Mouse (Mus musculus): Measurements from ENCODE around the gene Them5.

- TF ChIP-seq EP300 (IDR thresholded peaks at IDR 0.05; ENCODE audit: insufficient read depth, low read depth, low read length) (no peak), CTCF (IDR thresholded peaks at IDR 0.05) (no peak), POLR2A (IDR thresholded peaks at IDR 0.05; ENCODE audit: insufficient read depth, low read depth, low read length) (no peak)
Observed at GRCm38 (mm10) chr3:94311376-94311775, 30.5 kb upstream of the Them5 start.
